Mouse (Mus musculus) heart, embryonic 12.5 days (tissue): Measurements from ENCODE around the gene Hs3st3b1. TPM values are rescaled to one million over a fixed set of nuclear protein-coding genes. Genes with fewer than 3 reads are reported as not detected.

ENCODE experiments used
- ATAC-seq: fragments of 200-750 bp; cut with Nextera tagmentation; 2 replicates; pipeline ENCODE4 v1.8.0; 2017; ENCODE audit warnings: moderate TSS enrichment, moderate library complexity; ENCODE audit not compliant: insufficient number of reproducible peaks, low FRiP score
- H3K27ac ChIP-seq: fragments of 300-500 bp; sonication (generic); 2 replicates; pipeline ENCODE4 v1.5.1; 2016; ENCODE audit warnings: mild to moderate bottlenecking, moderate library complexity; ENCODE audit not compliant: poor library complexity, severe bottlenecking
- H3K27me3 ChIP-seq: fragments of 300-500 bp; sonication (generic); replicated peaks from 2 replicates; pipeline ENCODE4 v1.6.1; 2016; ENCODE audit warnings: mild to moderate bottlenecking, moderate library complexity
- H3K36me3 ChIP-seq: fragments of 300-500 bp; sonication (generic); 2 replicates; pipeline ENCODE4 v1.6.1; 2016; ENCODE audit warnings: mild to moderate bottlenecking, moderate library complexity
- H3K4me1 ChIP-seq: fragments of 300-500 bp; sonication (generic); replicated peaks from 2 replicates; pipeline ENCODE4 v1.6.1; 2016; ENCODE audit warnings: mild to moderate bottlenecking
- H3K4me2 ChIP-seq: fragments of 300-500 bp; sonication (generic); 2 replicates; pipeline ENCODE4 v1.6.1; 2016; ENCODE audit warnings: mild to moderate bottlenecking, moderate library complexity
- H3K4me3 ChIP-seq: fragments of 300-500 bp; sonication (generic); 2 replicates; pipeline ENCODE4 v1.5.1; 2016; ENCODE audit warnings: mild to moderate bottlenecking
- H3K9ac ChIP-seq: fragments of 300-500 bp; sonication (generic); 2 replicates; pipeline ENCODE4 v1.6.1; 2016; ENCODE audit warnings: mild to moderate bottlenecking, moderate library complexity
- H3K9me3 ChIP-seq: fragments of 300-500 bp; sonication (generic); replicated peaks from 2 replicates; pipeline ENCODE4 v1.6.1; 2016; ENCODE audit warnings: mild to moderate bottlenecking, moderate library complexity
- WGBS: fragments of 180-500 bp; shearing (Covaris S2); methylation state at CpG from one replicate; pipeline ENCODE4 v1.1.7; 2016; 5-methylcytosine and 5-hydroxymethylcytosine counted together
- polyA plus RNA-seq: library from polyadenylated mRNA; unstranded; fragments of >200 nt; fragmentation: Nextera tagmentation; extraction: Ambion mirVana; gene quantifications from 2 replicates; pipeline ENCODE4 v1.2.1, GENCODE M21; 2016

Hs3st3b1 gene
- polyA plus RNA-seq, 1 experiment from 2014 or later, result 4.6 TPM

DNA sequence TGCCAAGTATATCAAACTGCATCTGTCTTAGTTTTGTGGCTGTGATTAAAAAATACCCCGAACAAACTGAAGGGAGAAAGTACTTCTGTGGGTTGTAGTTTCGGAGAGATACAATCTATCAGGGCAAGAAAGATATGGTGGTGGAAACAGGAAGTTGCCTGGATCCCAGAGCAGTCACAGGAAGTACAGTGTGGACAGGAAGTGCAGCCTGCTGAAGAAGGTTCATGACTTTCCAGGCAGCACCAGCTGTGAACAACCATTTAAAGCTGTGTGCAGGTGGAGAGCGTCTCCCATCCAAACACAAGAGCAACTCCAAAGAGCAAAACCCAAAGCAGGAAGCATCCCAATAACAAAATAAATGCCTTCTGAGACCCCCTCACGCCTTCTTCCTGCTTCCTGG is 13.6 kb downstream of the Hs3st3b1 start:
- ATAC-seq, result no peak
- WGBS, result 55% methylated on average over 4 of the region's 4 CpGs
- Histone ChIP-seq H3K4me3 (no peak overlapping the region), H3K9me3 (no peaks in the 10 kb centered on the region), H3K9ac (no peak overlapping the region), H3K4me2 (no peak overlapping the region), H3K4me1 (peaks cover 18% of the 10 kb centered on the region), H3K27ac (no peak overlapping the region), H3K27me3 (no peaks in the 10 kb centered on the region; the same call in 1 of the 2 replicates), H3K36me3 (no peaks in the 10 kb centered on the region)

DNA sequence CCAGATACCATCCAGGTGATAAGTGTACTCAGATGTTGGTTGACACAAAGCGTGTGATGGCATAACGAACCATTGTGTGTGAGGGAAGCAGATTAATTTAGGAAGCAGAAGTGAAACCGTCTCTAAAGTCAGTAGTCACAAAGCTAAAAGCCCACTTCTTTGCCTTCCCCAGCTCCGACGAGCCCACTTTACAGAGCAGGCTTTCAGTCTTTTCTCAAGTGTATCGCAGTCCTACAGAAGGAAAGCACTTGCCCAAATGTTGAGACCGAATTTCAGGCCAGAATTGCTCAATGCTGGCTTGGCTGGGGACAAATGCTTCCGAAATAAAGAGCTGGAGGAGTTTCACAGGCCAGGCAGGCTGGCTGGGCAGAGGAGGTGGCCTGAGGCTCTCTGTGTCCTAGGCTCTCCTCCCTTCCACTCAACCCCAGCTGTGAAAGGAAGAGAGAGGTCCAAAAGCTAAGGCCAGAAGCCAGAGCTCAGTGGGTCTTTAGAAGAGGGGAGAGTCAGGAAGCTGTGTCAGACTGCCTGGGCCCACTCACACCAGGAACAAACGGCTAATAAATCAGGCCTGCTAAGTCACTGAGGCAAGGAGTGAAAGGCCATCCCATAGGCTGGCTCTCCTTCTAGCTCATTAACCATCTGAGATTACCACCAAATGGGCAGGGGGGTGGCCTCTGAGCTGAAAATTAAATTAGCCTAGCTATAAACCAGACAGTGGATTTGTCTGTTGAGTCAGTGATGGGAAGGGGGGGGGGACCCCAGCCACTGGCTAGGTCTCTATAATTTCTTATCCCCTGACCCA is 15.3 kb downstream of the Hs3st3b1 start:
- Histone ChIP-seq H3K36me3 (no peaks in the 10 kb centered on the region), H3K4me1 (peaks cover 20% of the 10 kb centered on the region), H3K9me3 (no peaks in the 10 kb centered on the region), H3K4me2 (no peak overlapping the region), H3K4me3 (no peak overlapping the region), H3K27me3 (no peaks in the 10 kb centered on the region; the same call in 1 of the 2 replicates), H3K9ac (no peak overlapping the region), H3K27ac (no peak overlapping the region)
- WGBS, result 78% methylated on average over 9 of the region's 9 CpGs
- ATAC-seq, result no peak

DNA sequence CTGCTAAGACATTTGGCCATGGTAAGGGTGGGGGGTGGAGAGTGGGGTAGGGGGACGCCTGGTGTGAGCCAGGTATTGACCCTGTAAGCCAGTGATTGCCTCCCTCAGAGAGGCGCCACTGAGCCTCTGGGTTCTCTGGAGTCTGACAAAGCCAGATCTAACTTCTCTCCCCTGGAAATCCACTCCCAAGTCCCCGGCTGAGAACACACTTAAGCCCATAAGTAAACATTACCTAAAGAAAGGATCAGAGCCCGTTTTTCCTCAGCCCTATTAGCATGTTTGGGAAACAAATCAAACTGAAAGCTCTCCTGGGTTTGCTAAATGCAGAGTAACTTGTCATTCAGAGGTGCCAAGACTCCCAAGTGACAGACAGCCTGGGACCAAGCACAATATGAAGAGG is 17.3 kb downstream of the Hs3st3b1 start:
- no peak for ATAC-seq
- peaks cover 12% of the 10 kb centered on the region for H3K4me1 ChIP-seq
- WGBS, result 41% methylated on average over 4 of the region's 4 CpGs

DNA sequence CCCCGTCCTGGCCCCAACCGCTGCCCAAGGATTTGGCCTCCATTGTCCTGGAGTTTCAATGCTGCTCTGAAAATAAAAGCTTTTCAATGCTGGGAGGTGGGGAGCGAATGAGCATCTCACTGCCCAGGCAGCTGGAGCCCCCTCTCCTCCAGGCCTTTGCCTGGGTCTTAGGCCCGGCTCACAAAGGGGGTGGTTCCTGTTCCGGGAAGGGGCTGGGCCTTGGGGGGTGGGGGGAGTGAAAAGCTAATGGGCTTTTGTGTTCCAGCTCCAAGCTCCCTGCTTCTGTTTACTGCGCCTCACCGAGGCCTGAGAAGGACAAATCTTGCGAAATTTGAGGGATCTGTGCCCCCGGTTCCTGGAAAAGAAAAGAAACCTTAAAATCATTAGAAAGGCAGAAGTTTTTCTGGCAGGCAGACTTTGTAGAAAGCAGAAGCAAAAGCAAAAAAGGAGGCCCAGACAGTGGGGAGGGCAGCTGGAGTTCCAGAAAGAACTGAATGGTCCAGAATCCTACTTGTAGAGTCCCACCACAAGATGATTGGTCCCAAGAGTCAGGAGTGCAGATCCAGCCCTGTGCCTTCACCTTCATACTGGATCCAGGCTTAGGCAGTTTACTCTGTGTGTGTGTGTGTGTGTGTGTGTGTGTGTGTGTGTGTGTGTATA is 23.5 kb downstream of the Hs3st3b1 start:
- no peak for ATAC-seq
- H3K9ac ChIP-seq, result no peak overlapping the region
- peaks cover 3% of the 10 kb centered on the region; the same call in 1 of the 2 replicates for H3K4me1 ChIP-seq
- no peaks in the 10 kb centered on the region for H3K36me3 ChIP-seq
- H3K9me3 ChIP-seq, result no peaks in the 10 kb centered on the region
- no peaks in the 10 kb centered on the region for H3K27me3 ChIP-seq
- no peak overlapping the region for H3K4me3 ChIP-seq
- H3K4me2 ChIP-seq, result no peak overlapping the region
- 57% methylated on average over 9 of the region's 9 CpGs for WGBS
- H3K27ac ChIP-seq, result no peak overlapping the region

More for the DNA sequence above, 17.3 kb downstream of the Hs3st3b1 start:
- no peaks in the 10 kb centered on the region for H3K9me3 ChIP-seq
- H3K4me2 ChIP-seq, result no peak overlapping the region
- no peaks in the 10 kb centered on the region for H3K36me3 ChIP-seq
- H3K27me3 ChIP-seq, result no peaks in the 10 kb centered on the region; the same call in 1 of the 2 replicates
- no peak overlapping the region for H3K27ac ChIP-seq
- H3K9ac ChIP-seq, result no peak overlapping the region
- no peak overlapping the region for H3K4me3 ChIP-seq

DNA sequence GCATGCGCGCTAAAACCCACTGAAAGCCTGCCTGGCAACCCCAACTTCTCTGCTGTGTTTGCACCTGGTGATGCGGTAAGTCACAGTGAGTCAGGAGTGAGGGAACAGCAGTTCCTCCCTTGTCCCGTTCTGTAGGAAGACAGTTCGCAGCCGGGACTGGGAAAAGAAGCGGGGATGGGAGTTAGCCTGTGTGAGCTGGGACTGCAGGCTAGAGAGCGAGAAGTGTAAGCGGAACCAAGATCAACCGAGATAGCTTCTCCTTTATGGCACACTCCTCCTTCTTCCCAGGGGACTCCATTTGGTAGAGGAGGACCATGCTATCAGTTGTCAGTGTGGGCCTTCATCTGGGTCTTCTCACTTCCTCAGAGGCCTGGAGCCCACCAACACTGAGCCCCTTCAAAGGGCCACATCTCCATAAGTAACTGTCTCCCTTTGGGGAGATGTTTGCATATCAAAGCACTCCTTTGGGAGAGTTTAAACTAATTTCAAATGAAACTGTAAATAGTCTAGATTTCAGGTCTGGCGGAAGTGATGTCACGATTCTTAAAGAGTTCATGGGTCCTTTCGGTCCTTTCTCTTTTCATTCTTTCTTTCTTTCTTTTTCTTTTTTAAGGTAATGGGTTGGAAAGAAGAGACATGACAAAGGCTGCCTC is 24.1 kb downstream of the Hs3st3b1 start:
- Histone ChIP-seq H3K9ac (no peak overlapping the region), H3K4me2 (no peak overlapping the region), H3K4me1 (peaks cover 3% of the 10 kb centered on the region; the same call in 1 of the 2 replicates), H3K27ac (no peak overlapping the region), H3K9me3 (no peaks in the 10 kb centered on the region), H3K36me3 (no peaks in the 10 kb centered on the region), H3K4me3 (no peak overlapping the region), H3K27me3 (no peaks in the 10 kb centered on the region)
- no peak for ATAC-seq
- WGBS, result 68% methylated on average over 13 of the region's 13 CpGs

DNA sequence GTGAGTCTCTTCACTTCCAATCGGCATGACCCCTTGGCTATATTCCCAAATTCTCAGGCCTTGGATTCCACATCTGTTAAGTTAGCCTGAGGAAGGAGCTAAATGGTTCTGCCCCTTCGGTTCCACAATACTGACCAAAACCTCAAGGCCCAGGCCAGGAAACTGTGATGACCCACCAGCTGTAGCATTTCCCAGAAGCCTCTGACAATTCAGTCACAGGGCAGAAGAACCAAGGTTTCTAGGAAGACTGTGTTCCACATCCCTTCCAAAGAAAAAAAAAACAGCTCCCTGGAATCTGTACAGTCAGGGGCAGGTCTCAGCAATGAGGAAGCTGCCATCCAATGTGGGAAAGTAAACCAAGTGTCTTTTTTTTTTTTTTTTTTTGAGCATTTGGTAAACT is 25.1 kb downstream of the Hs3st3b1 start:
- Histone ChIP-seq H3K9ac (no peak overlapping the region), H3K36me3 (no peaks in the 10 kb centered on the region), H3K27ac (no peak overlapping the region), H3K27me3 (no peaks in the 10 kb centered on the region), H3K4me2 (no peak overlapping the region), H3K4me3 (no peak overlapping the region), H3K9me3 (no peaks in the 10 kb centered on the region), H3K4me1 (peaks cover 3% of the 10 kb centered on the region; the same call in 1 of the 2 replicates)
- ATAC-seq, result no peak
- 83% methylated on average over 2 of the region's 2 CpGs for WGBS

DNA sequence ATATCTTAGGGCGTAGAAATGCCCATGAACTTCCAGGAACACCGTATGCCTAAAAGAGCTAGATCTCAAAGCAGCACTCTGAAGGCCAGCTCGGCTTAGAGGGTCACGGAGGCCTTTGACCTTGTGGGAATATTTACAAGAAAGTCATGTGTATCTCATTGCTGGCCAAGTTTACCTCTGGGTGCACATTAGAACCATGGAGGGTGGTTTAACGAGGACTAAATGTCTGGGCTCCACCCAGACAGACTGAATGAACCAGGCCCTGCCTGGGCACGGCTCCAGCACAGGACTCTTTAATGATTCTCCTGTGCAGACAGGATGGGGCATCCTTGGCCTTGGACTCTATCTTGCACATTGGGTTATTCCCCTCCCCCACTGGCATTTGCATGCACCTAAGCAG is 27.9 kb downstream of the Hs3st3b1 start:
- Histone ChIP-seq H3K27me3 (no peaks in the 10 kb centered on the region), H3K4me3 (no peak overlapping the region), H3K9ac (no peak overlapping the region), H3K9me3 (no peaks in the 10 kb centered on the region), H3K27ac (no peak overlapping the region), H3K4me2 (no peak overlapping the region), H3K36me3 (no peaks in the 10 kb centered on the region), H3K4me1 (no peaks in the 10 kb centered on the region; the same call in 1 of the 2 replicates)
- 76% methylated on average over 6 of the region's 6 CpGs for WGBS
- ATAC-seq, result no peak

DNA sequence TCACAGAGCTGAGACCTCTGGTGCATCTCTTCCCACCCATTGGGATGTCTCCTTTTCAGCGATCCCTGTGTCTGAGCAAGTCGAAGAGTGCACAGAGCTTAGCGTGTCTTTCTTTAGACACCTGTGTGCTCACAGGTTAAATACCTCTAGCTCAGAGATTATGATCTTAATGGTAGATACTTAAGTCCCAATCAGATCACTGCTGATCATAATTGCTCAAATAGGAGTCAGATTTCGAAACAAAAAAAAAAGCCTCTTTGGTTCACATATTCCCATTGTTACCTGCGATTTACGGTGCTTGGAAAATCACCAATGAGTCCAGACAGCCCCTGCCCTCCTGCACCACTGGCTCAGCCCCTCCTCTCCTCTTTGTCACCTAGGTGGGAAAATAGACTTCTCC is 28.5 kb downstream of the Hs3st3b1 start:
- no peaks in the 10 kb centered on the region; the same call in 1 of the 2 replicates for H3K4me1 ChIP-seq
- no peak overlapping the region for H3K27ac ChIP-seq
- no peak overlapping the region for H3K9ac ChIP-seq
- no peaks in the 10 kb centered on the region for H3K9me3 ChIP-seq
- no peaks in the 10 kb centered on the region for H3K27me3 ChIP-seq
- ATAC-seq, result no peak
- H3K4me2 ChIP-seq, result no peak overlapping the region
- WGBS, result 88% methylated on average over 6 of the region's 6 CpGs
- H3K36me3 ChIP-seq, result no peaks in the 10 kb centered on the region
- H3K4me3 ChIP-seq, result no peak overlapping the region

DNA sequence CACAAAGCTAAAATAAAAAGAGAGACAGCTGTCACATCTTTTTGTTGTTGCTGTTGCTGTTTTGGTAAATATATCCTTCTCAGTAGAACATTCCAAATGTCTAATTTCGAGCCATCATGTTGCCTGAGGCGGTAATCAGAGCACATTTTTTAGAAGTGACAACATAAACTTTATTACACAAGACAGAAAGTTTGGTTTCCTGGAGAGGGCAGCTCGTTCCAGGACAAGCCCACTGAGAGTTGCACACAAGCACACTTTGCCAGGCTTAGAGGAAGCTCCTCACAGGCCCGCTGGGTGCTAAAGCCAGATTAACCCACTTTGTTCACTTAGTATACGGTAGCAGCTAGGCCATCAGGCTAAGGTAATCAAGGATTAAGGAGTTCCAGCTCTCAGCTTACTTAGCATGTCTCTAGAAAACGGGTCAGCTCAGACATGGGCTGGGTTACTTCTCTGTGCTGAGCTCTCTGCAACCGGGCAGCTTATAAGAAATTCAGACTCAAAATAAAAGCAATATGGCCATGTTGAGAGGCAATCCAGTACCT is 30.5 kb downstream of the Hs3st3b1 start:
- Histone ChIP-seq H3K4me1 (no peaks in the 10 kb centered on the region), H3K4me3 (no peak overlapping the region), H3K9me3 (no peaks in the 10 kb centered on the region), H3K36me3 (no peaks in the 10 kb centered on the region), H3K9ac (no peak overlapping the region), H3K27ac (no peak overlapping the region), H3K4me2 (no peak overlapping the region), H3K27me3 (no peaks in the 10 kb centered on the region)
- WGBS, result 57% methylated on average over 7 of the region's 7 CpGs
- no peak for ATAC-seq

DNA sequence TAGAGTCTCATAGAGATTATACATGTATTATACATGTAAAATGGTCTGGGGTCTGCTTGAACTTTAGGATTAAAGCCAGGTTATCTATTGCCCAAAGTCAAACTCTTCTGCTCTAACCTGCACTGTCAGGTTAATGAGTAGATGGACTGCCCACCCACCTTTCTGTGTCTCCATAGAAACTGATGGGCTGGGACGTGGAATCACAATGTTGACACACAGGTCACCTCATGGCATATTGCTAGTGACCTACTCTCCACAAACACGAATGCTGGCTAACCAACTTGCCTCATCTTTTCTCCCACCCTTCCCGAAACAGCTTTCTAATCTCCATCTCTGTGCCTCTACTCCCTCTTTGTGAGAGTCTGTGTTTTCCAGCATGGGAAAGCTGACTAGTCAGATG is 38.7 kb downstream of the Hs3st3b1 start:
- H3K36me3 ChIP-seq, result no peaks in the 10 kb centered on the region
- H3K27ac ChIP-seq, result no peak overlapping the region
- WGBS, result 82% methylated on average over 3 of the region's 3 CpGs
- no peak overlapping the region for H3K4me2 ChIP-seq
- H3K9ac ChIP-seq, result no peak overlapping the region
- H3K4me1 ChIP-seq, result 0 out of 2 replicates have a peak, but pooled peaks cover 5% of the 10 kb centered on the region
- no peaks in the 10 kb centered on the region for H3K27me3 ChIP-seq
- ATAC-seq, result no peak
- H3K4me3 ChIP-seq, result no peak overlapping the region
- no peaks in the 10 kb centered on the region for H3K9me3 ChIP-seq

DNA sequence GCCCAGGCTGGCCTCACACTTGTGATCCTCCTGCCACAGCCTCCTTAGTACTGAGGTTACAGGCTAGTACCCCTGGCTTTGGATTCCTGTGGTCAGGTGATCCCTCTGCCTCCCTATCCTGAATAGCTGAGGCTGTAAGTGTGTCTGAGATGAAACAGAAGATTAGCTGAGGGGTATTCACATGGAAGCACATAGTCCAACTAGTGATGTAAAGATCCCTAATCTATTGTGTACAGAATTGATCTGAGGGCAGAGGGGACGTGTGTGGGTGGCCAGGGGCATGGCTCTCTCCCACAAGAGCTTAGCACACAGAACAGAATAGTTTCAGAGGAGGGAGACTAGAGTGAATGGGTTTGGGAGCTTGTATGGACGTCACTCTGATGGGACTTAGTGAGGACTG is 41.8 kb downstream of the Hs3st3b1 start:
- H3K4me1 ChIP-seq, result 0 out of 2 replicates have a peak, but pooled peaks cover 5% of the 10 kb centered on the region
- no peak overlapping the region for H3K4me3 ChIP-seq
- ATAC-seq, result no peak
- H3K9ac ChIP-seq, result no peak overlapping the region
- no peaks in the 10 kb centered on the region for H3K27me3 ChIP-seq
- H3K9me3 ChIP-seq, result no peaks in the 10 kb centered on the region
- H3K36me3 ChIP-seq, result no peaks in the 10 kb centered on the region
- WGBS, result 63% methylated on average over 2 of the region's 2 CpGs
- no peak overlapping the region for H3K27ac ChIP-seq
- H3K4me2 ChIP-seq, result no peak overlapping the region
